Mouse (Mus musculus) kidney, adult 10 weeks (tissue): ENCODE results near the gene Trpv4. TPM values are rescaled to one million over a fixed set of nuclear protein-coding genes. Genes with fewer than 3 reads are reported as not detected.

Experiments used
- polyA plus RNA-seq: library from polyadenylated mRNA; stranded (reverse); fragments of 350-450 nt; fragmentation: Illumina TruSeq; extraction: RNeasy Lipid Tissue Mini Kit (QIAGEN cat#74804); gene quantifications from one replicate; pipeline ENCODE4 v1.2.3, GENCODE M21; 2014; ENCODE audit warnings: low read depth, low replicate concordance

The Trpv4 gene
- 0.81 TPM for polyA plus RNA-seq

GRCm38 (mm10) chr5:114658255-114658654, at the start of gene Trpv4:
Trpv4 (minus strand) TSS chr5:114658421.

GRCm38 (mm10) chr5:114707265-114708068, 49.2 kb upstream of the Trpv4 start, which contains the start of gene Tchp:
Tchp (plus strand) TSS chr5:114707760.

GRCm38 (mm10) chr5:114690633-114691567, 32.7 kb upstream of the Trpv4 start, which contains the start of gene Gltp:
Gltp (minus strand) TSS chr5:114690984.

Other genes starting within 250 kb of the Trpv4 start
- 5.2 TPM for gene Mmab, start 214.4 kb downstream of the Trpv4 start, polyA plus RNA-seq
- gene Mvk, start 214.2 kb downstream of the Trpv4 start, polyA plus RNA-seq = 0.16 TPM
- 0.44 TPM for gene Fam222a, start 90.4 kb downstream of the Trpv4 start, polyA plus RNA-seq
- 28.0 TPM for gene Gltp, start 32.6 kb upstream of the Trpv4 start, polyA plus RNA-seq
- gene Tchp, start 49.3 kb upstream of the Trpv4 start, polyA plus RNA-seq = 0.69 TPM
- gene Ankrd13a, start 116.3 kb upstream of the Trpv4 start, polyA plus RNA-seq = 28.5 TPM
- 8.2 TPM for gene Git2, start 117.1 kb upstream of the Trpv4 start, polyA plus RNA-seq
- 32.9 TPM for gene 1500011B03Rik, start 165.0 kb upstream of the Trpv4 start, polyA plus RNA-seq
- gene 4930519G04Rik, start 195.2 kb upstream of the Trpv4 start, polyA plus RNA-seq = not detected
- gene Gm9936, start 200.3 kb upstream of the Trpv4 start, polyA plus RNA-seq = not detected
- 15.1 TPM for gene Oasl2, start 238.5 kb upstream of the Trpv4 start, polyA plus RNA-seq